Mouse (Mus musculus) brain, embryonic 14.5 days (tissue): Measurements from ENCODE around the gene Pygo1.

Source experiments
- CTCF ChIP-seq: fragments of 200-500 bp; IDR thresholded peaks from 2 replicates; pipeline ENCODE4 v1.5.1; 2012; ENCODE audit warnings: inconsistent platforms, mild to moderate bottlenecking, moderate library complexity, borderline replicate concordance; ENCODE audit not compliant: insufficient read depth, insufficient read length; ENCODE audit errors: extremely low read depth
- POLR2A ChIP-seq: fragments of 200-500 bp; IDR thresholded peaks from 2 replicates; pipeline ENCODE4 v1.6.1; 2012; ENCODE audit warnings: mild to moderate bottlenecking, inconsistent platforms, borderline replicate concordance; ENCODE audit not compliant: poor library complexity, insufficient read depth, insufficient read length, severe bottlenecking; ENCODE audit errors: extremely low read depth

- TF ChIP-seq POLR2A = peak; percentile 40; the same call in 1 of the 2 replicates
- no peak for TF ChIP-seq CTCF
Observed at GRCm38 (mm10) chr9:72985250-72986220, 60.1 kb downstream of the Pygo1 start, which contains the start of the genes Ccpg1os and Ccpg1.
